Mouse (Mus musculus) lung, embryonic 14.5 days (tissue): ENCODE measurements around the gene Nxt2. TPM values are rescaled to one million over a fixed set of nuclear protein-coding genes. Genes with fewer than 3 reads are reported as not detected.

Experiments
- ATAC-seq: fragments of 200-750 bp; cut with Nextera tagmentation; 2 replicates; pipeline ENCODE4 v1.8.0; 2017; ENCODE audit warnings: mild to moderate bottlenecking, moderate TSS enrichment, moderate library complexity; ENCODE audit not compliant: insufficient read depth
- DNase-seq: peaks from one replicate; pipeline ENCODE4 v3.0.0-alpha.2; 2015
- H3K27ac ChIP-seq: fragments of 300-500 bp; sonication (generic); 2 replicates; pipeline ENCODE4 v1.5.1; 2014; ENCODE audit warnings: low read depth, mild to moderate bottlenecking, moderate library complexity
- H3K27me3 ChIP-seq: fragments of 300-500 bp; sonication (generic); 2 replicates; pipeline ENCODE4 v1.6.1; 2014; ENCODE audit warnings: low read length, control low read depth; ENCODE audit not compliant: insufficient read depth
- H3K36me3 ChIP-seq: fragments of 300-500 bp; sonication (generic); 2 replicates; pipeline ENCODE4 v1.6.1; 2014; ENCODE audit warnings: control low read depth; ENCODE audit not compliant: insufficient read depth
- H3K4me1 ChIP-seq: fragments of 300-500 bp; sonication (generic); 2 replicates; pipeline ENCODE4 v1.6.1; 2014; ENCODE audit warnings: antibody characterized with exemption, control low read depth; ENCODE audit not compliant: insufficient read depth
- H3K4me2 ChIP-seq: fragments of 300-500 bp; sonication (generic); 2 replicates; pipeline ENCODE4 v1.6.1; 2014; ENCODE audit warnings: mild to moderate bottlenecking
- H3K4me3 ChIP-seq: fragments of 300-500 bp; sonication (generic); 2 replicates; pipeline ENCODE4 v1.5.1; 2014; ENCODE audit warnings: low read depth, low read length
- H3K9ac ChIP-seq: fragments of 300-500 bp; sonication (generic); 2 replicates; pipeline ENCODE4 v1.6.1; 2014
- H3K9me3 ChIP-seq: fragments of 300-500 bp; sonication (generic); 2 replicates; pipeline ENCODE4 v1.6.1; 2016; ENCODE audit warnings: low read depth, low read length, control low read depth
- CTCF ChIP-seq: IDR thresholded peaks from 2 replicates; pipeline ENCODE4 v1.5.1; 2016; ENCODE audit warnings: antibody characterized with exemption, low read depth
- WGBS: fragments of 180-500 bp; shearing (Covaris S2); extraction: QIAGEN DNeasy Blood & Tissue Kit; methylation state at CpG from one replicate; pipeline ENCODE4 v1.1.7; 2014; 5-methylcytosine and 5-hydroxymethylcytosine counted together
- polyA plus RNA-seq: library from polyadenylated mRNA; unstranded; fragments of >200 nt; fragmentation: Nextera tagmentation; extraction: Ambion mirVana; gene quantifications from 2 replicates; pipeline ENCODE4 v1.2.1, GENCODE M21; 2014

Gene Nxt2
- polyA plus RNA-seq = 21.6 and 22.1 TPM in 2 replicates

- ATAC-seq (no peak), DNase-seq (no peak)
- Histone ChIP-seq H3K36me3 (no peaks in the 10 kb centered on the region), H3K27me3 (no peaks in the 10 kb centered on the region), H3K4me1 (no peaks in the 10 kb centered on the region), H3K4me3 (peak within 1 kb of the TSS; percentile 45), H3K4me2 (peak within 1 kb of the TSS; percentile 56), H3K27ac (no peak within 1 kb of the TSS), H3K9ac (no peak within 1 kb of the TSS), H3K9me3 (no peaks in the 10 kb centered on the region)
- no peak for TF ChIP-seq CTCF
- WGBS = 89% methylated on average over 14 of the region's 14 CpGs
Measured at GRCm38 (mm10) chrX:142226542-142226941, at the start of gene Nxt2. Gene Nxt2, plus strand, starts transcription at chrX:142226770.

- H3K36me3 ChIP-seq = no peaks in the 10 kb centered on the region
- H3K9me3 ChIP-seq = no peaks in the 10 kb centered on the region
- no peak for TF ChIP-seq CTCF
- H3K27ac ChIP-seq = no peak overlapping the region
- DNase-seq (no peak), ATAC-seq (no peak)
- H3K4me1 ChIP-seq = no peaks in the 10 kb centered on the region
- H3K4me2 ChIP-seq = no peak overlapping the region
- no peaks in the 10 kb centered on the region for H3K27me3 ChIP-seq
- no peak overlapping the region for H3K9ac ChIP-seq
- no peak overlapping the region for H3K4me3 ChIP-seq
Measured at GRCm38 (mm10) chrX:142176981-142177380, 49.6 kb upstream of the Nxt2 start.

DNA sequence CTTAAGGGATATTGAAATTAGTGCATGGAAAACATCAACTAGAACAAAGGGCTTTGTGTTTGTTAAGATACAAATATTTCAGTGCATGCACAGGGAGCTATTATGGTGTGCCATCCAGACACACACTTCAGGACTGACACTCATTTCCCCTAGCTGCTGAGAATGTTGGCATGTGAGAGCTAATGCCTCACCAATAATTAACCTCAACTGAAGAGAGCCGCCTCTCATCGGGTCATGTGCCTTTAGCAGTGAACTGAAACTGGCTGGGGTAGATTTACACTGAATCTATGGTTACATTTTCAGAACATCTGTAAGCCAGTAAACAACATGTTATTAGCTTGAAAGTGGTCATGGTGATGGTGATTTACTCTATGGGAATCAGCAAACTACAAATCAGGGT is 44.5 kb upstream of the Nxt2 start:
- no peaks in the 10 kb centered on the region for H3K27me3 ChIP-seq
- H3K9me3 ChIP-seq = no peaks in the 10 kb centered on the region
- WGBS = 56% methylated on average over 2 of the region's 2 CpGs
- H3K27ac ChIP-seq = no peak overlapping the region
- no peak overlapping the region for H3K9ac ChIP-seq
- no peaks in the 10 kb centered on the region for H3K36me3 ChIP-seq
- DNase-seq (no peak), ATAC-seq (no peak)
- TF ChIP-seq CTCF = no peak
- H3K4me2 ChIP-seq = no peak overlapping the region
- H3K4me1 ChIP-seq = no peaks in the 10 kb centered on the region
- H3K4me3 ChIP-seq = no peak overlapping the region

DNA sequence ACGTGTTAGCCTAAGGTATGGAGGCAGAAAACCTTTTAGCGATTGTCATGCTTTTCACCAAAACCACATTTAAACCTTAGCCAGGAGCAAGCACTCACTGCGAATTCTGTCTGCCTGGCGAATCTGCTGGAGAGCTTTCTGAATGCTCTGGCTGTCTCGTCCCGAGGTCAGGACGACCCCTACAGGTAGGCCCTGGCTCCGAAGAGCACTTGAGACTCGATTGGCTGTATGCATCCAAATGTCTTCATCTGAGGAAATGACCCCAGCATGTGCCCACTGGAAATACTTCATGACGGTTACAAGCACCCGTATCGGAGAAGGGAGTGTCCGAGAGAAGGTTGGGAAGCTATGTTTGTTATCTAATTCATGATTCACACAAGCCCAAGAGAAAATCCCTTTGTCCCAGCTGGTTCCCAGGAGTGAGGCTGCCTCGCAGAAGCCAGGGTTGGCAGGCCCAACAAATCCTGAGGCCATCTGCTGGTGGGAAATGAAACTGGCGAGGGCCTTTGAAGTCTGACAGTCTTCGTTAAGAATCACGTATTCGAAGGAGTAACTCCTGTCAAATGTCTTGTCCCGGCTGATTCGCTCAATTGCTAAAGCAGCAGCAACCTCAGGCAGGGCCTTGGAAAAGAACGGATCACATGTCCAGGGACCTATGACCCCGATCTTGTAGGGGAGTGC is 37.4 kb upstream of the Nxt2 start:
- DNase-seq = peak; percentile 79
- no peaks in the 10 kb centered on the region for H3K4me1 ChIP-seq
- peak; percentile 83; the same call in 1 of the 2 replicates for ATAC-seq
- H3K9me3 ChIP-seq = no peaks in the 10 kb centered on the region
- H3K36me3 ChIP-seq = no peaks in the 10 kb centered on the region
- H3K4me3 ChIP-seq = no peak overlapping the region
- WGBS = 33% methylated on average over 22 of the region's 22 CpGs
- TF ChIP-seq CTCF = peak; percentile 62
- no peak overlapping the region for H3K27ac ChIP-seq
- peak overlapping the region; percentile 10; the same call in 1 of the 2 replicates for H3K4me2 ChIP-seq
- H3K9ac ChIP-seq = no peak overlapping the region
- H3K27me3 ChIP-seq = no peaks in the 10 kb centered on the region

GRCm38 (mm10) chrX:142190355-142190754 is 36.2 kb upstream of the Nxt2 start:
- Histone ChIP-seq H3K4me1 (no peaks in the 10 kb centered on the region), H3K9ac (no peak overlapping the region)
- no peak for ATAC-seq

GRCm38 (mm10) chrX:142194420-142194819 is 32.1 kb upstream of the Nxt2 start:
- no peak overlapping the region for H3K4me3 ChIP-seq
- no peaks in the 10 kb centered on the region for H3K27me3 ChIP-seq
- WGBS = 57% methylated on average over 6 of the region's 6 CpGs
- ATAC-seq (no peak), DNase-seq (no peak)
- TF ChIP-seq CTCF = no peak
- no peak overlapping the region for H3K27ac ChIP-seq
- H3K36me3 ChIP-seq = no peaks in the 10 kb centered on the region
- H3K4me2 ChIP-seq = no peak overlapping the region
- no peaks in the 10 kb centered on the region for H3K9me3 ChIP-seq
- no peaks in the 10 kb centered on the region for H3K4me1 ChIP-seq
- no peak overlapping the region for H3K9ac ChIP-seq

More at GRCm38 (mm10) chrX:142190355-142190754, 36.2 kb upstream of the Nxt2 start:
- Histone ChIP-seq H3K4me3 (no peak overlapping the region), H3K36me3 (no peaks in the 10 kb centered on the region), H3K27ac (no peak overlapping the region), H3K27me3 (no peaks in the 10 kb centered on the region), H3K9me3 (no peaks in the 10 kb centered on the region), H3K4me2 (no peak overlapping the region)
- TF ChIP-seq CTCF = no peak
- WGBS = 60% methylated on average over 2 of the region's 2 CpGs
- no peak for DNase-seq

- 53% methylated on average over 1 of the region's 1 CpGs for whole genome bisulfite sequencing
- no peak for TF ChIP-seq CTCF
- Histone ChIP-seq H3K27ac (no peak overlapping the region), H3K4me3 (no peak overlapping the region), H3K4me2 (no peak overlapping the region), H3K9me3 (no peaks in the 10 kb centered on the region), H3K4me1 (no peaks in the 10 kb centered on the region), H3K27me3 (no peaks in the 10 kb centered on the region), H3K9ac (no peak overlapping the region), H3K36me3 (no peaks in the 10 kb centered on the region)
- DNase-seq (no peak), ATAC-seq (no peak)
Measured at GRCm38 (mm10) chrX:142195551-142195950, 31.0 kb upstream of the Nxt2 start.
